Mouse (Mus musculus): ENCODE measurements around the gene Kmt2c.

GRCm38 (mm10) chr5:25245806-25246472, 252.6 kb downstream of the Kmt2c start:
- no peak for TF ChIP-seq CTCF (IDR thresholded peaks at IDR 0.05; ENCODE audit: insufficient read depth, low read depth, low read length)
- no peak for TF ChIP-seq POLR2A (IDR thresholded peaks at IDR 0.05; ENCODE audit: insufficient read depth, low read depth, low read length)

Data from olfactory bulb, adult 2 months (tissue).